Mouse (Mus musculus) c-Kit-negative CD71-positive TER-119-positive erythroid progenitor cells, embryonic 14.5 days (primary cell): ENCODE measurements around the gene Msantd3.

Experiments
- DNase-seq: peaks from one replicate; pipeline ENCODE4 v3.0.0-alpha.2; 2013; ENCODE audit warnings: low read depth, low spot score

The Msantd3 gene

DNA sequence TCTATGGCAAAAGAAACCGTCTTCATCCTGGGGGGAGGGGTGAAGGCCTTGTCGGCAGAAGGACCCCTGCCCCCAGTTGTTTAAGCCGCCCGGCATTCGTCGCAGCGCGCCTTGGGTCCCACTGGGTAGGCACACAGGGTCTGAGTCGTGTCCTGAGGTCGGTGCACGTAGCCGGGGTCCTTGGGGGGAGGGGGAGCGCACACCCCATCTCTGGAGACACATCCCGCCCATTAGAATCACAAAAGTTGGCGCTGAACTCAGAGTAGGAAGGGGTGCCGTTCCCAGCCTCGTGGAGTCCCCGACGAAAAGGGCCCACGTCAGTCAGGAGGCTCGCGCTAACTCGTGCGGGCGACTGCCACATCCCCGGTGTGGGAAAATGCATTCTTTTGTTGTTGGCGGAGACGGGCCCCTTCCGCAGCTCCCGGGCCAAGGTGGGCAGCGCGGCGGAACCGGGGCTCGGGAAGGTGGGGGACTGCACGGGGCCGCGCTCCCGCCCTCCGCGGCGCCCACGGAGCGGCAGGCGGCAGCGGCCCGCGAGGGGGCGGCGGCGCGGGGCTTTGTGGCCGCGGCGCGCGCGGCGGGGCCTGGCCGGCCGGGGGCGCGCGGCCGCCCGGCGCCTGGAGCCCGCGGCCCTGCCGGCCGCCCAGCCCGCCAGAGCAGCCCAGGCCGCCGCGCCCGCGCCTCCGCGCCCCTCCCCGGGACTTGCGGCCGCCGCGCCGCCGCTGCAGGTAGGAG is at the start of gene Msantd3:
Msantd3 (plus strand) TSS at position 95 of the 735 bp plus-strand sequence.
- DNase-seq = no peak

DNA sequence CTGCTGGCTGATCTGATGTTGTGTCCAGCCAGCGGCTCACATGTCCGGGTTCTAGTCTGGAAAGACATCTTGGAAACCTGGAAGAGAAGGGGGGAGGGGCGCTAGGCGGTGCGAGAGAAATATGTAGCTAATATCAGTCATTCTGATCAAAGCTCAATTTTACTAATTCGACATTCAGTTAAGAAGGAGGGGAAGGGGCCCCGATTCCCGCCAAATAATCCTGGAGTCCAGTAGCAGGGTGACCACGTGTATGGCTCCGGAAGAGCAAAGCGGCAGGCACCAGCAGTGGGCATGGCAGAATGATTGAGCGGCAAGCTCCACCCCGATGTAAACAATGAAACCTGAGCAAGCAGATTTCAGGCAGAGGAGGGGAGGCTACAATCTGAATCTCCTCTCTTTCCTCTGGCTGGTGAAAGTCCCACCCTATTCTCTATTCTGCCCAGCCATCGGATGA is 48.4 kb upstream of the Msantd3 start:
- DNase-seq = no peak

DNA sequence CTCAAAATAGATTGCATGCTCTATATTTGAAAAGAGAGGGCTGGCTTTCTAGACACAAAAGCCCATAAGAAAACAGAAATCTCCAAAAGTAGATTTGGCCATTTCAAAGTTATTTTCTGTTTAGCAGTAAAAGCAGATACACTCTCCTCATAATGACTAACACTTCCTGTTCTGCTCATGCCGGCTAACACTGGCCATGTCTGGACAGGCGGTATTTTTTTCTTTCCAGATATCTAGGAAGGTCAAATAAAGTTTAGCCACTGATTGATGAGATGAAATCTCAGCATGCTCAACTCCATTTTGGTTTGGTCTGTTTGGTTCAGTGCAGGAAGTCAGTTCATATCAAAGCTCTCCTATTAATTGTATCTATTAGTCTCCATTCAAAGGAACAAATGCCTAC is 47.2 kb upstream of the Msantd3 start:
- no peak for DNase-seq

DNA sequence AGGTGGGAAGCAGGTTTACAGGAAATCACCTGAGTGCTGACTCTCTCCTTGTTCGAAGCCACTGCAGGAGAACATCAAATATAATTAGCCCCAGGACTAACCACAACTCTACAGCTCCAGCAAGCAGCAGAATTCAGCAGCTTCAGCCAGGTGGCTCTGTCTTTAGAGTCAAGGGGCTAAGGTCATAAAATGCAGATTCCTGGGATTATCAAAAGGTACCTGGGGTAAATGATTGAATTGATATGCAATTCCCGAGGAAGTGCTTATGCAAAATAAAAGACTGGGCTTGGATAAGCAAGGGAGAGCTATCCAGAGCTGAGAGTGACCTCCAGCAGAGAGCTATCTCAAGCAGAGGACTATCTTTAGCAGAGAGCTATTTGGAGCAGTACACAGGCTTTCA is 28.9 kb upstream of the Msantd3 start:
- no peak for DNase-seq

DNA sequence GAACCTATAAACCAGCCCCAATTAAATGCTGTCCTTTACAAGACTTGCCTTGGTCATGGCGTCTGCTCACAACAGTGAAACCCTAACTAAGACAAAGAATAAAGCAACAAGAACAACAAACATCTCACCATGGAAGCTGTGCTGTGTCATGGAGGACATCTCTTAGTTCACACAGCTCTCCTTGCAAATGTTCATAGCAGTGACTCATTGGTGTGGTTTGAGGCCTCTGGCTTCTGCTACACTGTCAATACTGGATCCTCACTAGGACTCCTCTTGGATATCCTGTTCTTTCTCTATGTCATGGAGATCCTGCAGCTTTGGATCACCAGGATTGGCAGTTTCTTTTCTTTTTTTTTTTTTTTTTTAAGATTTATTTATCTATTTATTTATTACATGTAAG is 10.2 kb upstream of the Msantd3 start:
- no peak for DNase-seq

DNA sequence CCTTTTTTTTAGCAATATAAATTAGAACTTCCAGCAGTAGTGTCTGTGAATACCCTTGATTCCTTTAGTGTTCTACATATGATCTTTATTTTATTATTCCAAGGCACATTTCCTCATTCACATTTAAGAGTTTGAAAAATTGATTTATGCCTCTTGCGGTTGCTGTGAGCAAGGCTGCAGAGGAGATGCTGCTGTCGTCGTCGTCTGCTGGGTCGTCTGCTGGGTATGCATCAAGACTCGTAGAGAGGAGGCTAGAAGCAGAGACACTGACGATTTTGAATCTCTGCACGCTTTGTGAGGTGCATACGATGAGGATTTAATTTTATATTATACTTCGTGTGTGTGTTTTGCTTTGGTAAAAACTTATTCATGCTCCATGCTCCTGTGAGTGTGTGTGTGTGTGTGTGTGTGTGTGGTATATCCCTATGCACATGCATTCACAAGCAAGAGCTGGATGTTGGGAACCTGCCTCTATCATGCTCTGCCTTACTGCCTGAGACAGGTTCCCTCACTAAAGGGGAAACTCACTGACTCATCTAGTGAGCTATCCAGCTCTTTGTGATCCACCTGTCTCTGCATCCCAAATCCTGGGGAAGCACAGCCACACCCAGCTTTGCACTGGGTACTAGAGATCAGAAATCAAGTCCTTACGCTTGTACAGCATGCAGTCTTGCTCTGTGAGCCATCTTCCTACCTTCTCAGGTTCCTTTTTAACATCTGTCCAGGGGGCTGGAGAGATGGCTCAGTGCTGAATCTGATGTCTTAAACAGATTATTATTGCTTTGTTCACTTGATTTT is 7.7 kb upstream of the Msantd3 start:
- DNase-seq = no peak

DNA sequence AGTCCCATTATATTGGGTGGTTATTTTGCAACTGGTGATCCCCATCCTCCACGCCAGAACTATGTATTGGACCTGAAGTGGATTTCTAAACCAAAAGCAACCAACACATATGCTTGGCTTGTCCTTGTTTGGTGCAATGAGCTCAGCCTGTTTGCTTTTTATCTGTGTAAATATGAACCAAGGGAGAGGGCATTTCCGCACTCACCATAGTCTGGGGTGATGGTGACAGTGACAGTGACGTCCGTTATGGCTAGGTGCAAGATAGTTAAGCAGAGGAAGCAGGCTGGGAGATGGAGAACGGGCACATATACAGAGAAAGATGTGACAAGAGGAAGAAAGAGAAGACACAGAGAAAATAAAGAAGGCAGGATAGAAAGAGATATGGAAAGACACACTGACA is 3.5 kb upstream of the Msantd3 start:
- no peak for DNase-seq

DNA sequence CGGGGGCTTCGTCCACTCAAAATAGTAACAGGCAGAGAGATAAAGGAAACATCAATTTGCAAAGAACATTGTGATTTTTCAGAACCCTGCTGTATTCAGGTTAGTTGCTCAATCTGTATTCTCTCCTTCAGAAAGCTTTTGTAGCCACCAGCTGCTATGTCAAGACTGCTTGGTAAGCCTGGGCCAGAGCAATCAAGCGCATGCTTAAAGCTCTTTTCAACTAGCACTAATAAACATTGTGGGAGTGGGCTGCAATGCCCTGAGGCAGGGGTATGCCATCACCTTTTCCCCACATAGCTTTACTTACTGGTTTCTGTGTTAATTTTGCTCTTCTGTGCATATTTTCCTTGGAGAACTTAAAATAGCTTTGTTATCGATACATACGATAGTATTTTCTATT is 2.7 kb upstream of the Msantd3 start:
- DNase-seq = no peak

DNA sequence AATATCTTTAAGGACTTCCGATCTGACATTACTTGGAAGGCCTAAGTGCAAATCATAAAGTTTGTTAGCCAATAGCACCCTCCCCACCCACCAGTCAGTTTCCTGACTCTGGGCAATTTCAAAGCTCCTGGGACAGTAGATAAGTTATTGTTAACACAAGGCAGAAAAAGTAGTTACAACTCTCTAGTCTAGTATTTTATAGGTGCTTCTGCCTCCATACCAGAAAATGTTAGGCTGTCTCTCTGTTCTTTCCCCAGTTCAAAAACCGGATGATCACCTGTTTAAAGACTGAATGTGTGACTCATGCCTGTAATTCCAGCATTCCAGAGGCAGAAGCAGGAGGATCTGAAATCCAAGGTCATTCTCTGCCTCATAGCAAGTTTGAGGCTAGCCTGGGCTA is 1.2 kb upstream of the Msantd3 start:
- no peak for DNase-seq

DNA sequence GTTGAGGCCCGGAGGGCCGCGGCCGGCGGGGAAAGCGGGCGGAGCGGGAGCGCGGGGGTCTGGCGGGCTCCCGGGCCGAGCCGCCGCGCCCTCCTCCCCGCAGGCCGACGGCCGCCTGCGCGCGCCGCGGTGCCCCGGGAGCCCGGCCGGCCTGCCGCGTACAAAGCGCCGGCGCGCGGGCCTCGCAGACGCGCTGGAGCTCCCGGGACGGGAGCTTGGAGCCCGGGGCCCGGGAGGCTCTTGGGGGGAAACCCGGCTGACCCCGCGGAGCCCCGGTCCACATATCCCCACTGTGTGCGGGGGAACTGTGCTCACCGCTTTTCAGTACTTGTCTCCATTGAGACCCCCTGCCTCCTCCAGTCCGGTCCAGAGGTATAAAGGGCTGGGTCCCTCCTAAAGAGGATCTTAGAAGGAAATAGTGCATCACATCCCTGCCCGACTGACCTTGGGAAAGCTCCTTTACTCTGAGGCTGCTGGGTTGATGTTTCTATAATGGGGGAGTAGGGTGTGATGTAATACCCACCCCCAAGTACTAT is 909 bp downstream of the Msantd3 start:
- no peak for DNase-seq

DNA sequence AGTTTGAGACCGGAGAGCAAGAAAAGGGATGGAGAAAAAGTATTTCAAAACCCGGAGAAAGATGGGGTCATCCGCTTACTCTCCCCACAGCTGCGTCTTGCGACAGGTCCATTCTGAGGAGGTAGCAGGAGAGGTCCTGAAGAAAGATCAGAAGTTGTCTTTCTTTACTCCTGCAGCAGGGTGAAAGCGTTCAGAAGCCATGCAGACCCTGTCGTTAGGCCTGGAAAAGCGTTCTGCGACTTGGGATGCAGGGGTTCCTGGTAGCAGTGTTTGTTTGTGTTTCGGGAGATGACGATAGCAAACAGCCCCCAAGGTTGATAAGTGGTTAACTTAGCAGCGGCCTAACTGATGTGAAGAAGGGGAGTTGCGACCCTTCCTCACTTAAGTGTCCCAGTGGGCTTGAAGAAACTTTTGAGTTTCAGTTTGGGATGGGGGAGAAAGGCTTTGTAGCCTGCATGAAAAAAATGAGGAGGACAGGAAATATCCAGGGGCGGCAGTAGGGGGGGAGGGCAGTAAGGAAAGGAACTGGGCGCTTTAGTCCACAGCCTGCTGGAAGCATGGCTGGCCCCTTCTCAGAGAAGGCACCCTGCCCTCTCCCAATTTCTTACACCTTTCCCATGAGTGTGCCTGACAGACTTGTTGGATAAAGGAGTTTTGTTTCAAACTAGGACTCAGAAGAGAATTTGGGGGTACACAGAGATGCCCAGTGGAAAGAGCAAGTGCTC is 2.0 kb downstream of the Msantd3 start:
- no peak for DNase-seq

DNA sequence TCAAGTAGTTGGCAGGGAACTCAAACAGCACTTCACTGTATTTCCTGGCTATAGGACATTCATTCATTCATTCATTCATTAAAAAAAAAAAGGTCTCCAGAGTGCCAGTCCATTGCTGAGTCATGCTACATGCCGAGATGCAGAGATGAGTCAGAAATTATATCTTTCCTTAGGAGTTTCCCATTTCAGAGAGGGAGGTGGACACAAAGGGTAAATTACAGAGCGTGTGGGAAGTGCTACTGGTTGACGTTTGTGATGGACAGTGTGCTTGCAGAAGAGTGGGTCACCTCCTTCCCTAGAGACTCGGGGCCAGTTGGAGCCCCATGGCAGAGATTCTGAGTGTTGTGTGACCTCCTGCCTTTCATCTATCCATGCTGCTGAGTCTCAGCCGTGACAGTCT is 2.6 kb downstream of the Msantd3 start:
- no peak for DNase-seq

DNA sequence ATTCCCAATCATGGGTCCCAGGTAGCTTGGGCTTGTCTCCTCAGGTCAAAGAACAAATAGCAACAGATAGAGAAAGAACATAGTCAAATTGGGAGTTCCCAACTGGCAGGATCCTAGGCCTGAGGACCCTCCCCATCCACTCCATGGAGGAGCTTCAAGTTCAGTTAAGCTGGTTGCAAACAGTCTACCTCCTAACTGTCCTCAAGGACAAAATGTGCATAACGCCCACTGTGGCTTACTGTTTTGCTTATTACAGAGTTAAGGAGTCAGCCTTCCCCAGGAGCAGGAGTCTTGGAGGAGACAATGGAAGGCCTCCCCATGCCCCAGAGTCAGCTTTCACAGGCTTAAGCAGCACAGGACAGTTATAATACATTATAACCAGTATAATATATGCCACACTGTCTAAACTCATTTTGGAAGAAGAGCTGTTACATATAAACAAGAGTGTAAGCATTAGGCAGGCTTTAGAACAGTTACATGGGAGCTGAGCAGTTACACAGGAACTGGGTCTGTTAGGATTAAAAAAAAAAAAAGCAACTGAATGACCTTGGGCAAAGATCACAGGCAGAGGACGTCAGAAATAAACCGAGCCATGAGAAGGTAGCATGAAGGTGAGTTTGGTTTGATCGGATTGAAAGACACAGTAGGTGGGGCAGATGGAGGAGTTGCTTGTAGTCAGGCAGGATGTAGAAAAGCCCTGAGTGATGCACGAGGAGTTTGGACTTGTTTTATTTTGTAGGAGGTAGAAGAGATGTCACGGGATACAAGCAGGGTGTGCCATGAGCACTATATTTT is 3.5 kb downstream of the Msantd3 start:
- DNase-seq = no peak

DNA sequence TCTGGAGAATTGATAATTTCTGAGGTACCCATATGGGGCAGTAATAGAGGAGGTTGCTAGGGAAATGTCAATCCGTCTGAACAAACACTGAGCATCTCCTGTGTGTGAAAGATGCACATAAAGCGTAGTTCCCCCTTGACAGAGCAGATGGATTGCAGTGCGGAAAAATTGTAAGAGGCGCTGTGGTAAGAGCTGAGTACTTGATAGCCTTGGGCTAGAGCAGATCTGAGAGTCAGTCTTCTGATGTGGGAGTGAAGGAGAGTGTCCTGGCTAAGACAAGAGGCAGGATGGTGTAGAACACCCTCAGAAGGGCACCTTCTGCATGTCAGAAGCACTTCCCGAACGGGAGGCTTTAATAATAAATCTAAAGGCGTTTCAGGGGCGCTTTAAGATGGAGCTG is 4.4 kb downstream of the Msantd3 start:
- no peak for DNase-seq

DNA sequence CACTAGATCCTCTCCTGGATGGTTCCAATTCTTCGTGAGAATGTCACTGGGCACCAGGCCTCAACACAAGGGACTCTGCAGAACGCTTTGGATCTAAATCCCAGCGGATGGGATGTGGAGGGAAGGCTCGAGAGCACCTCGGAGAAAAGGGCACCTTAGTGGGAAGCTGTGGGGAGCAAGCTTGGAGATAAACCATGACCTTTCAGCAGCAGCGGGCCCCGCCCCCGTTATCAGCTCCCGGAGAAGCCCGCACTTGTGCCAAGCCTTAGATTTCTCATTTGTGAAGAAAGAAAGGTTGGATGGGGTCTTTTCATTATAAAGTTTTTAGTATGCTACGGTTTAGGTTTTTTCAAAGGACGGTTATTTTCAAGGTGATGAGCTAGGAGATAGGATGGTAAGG is 6.2 kb downstream of the Msantd3 start:
- no peak for DNase-seq

DNA sequence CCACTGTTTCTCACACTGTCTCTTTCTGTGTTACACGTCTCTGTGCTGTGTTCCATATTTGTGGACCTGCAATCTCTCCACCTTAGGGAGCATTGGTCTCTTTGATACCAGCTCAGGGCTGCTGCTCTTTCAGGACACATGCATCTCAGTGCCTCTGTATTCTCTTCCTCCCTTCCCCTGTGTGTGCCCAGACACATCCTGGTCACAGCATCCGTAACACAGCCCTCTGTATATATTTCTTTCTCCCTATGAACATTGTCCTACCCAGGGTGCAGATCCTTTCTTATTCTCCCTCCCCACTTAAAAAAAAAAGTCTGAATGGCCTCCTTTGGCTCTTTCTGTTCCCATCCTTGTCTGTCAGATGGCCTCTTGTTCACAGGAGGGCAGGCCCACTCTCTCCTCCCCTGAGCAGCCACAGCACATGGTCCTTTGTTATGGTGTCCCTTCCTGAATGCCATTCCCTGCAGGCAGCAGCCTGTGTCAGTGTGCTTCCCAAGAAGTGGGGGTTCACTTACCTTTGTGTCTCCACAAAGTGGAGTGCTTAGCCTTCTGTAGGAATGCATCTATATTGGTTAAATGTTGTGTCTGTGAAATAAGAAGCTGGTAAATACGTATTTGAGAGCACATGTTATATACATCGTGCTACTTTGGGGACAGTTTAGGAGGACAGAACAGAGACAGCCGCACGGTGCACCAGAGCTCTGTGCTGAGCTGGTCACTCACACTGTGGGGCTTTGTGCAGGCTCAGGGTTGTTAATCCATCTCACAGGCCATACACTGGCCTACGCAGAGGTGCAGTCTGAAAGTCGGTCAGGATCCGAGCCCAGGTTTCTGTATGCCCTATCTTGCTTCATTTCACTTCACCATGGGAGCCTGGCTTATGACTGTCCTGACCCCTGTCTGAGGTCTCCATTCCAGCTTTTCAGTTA is 7.1 kb downstream of the Msantd3 start:
- DNase-seq = no peak

DNA sequence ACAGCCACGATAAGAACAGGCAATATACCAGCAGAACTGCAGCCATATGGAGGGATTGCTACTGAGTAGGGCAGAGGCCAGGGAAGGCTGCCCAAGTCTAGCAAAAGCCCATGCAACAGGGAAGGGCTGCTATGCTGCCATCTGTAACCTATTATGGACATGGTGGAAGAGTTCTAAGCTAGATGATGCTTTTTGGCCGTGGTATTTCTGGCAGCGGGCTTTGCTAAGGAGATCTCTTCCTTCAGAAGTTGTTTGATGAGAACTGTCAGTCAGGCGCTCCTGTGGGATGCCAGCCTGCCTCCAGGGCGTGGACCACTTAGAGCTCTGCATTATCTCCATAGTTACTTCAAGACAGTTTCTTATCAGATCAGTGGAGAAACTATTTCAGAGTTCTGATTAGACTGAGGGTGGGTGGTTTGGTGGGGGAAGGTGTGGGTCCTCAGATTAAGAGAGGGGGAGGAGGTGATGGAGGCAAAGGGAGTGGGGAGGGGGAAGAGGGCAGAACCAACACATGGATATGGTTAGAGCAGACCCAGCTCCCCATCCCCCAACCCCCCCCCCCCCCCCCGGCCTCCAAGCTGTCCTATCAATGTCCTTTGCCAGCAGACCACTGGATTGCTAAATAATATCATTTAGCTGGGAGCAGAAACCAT is 8.8 kb downstream of the Msantd3 start:
- no peak for DNase-seq

DNA sequence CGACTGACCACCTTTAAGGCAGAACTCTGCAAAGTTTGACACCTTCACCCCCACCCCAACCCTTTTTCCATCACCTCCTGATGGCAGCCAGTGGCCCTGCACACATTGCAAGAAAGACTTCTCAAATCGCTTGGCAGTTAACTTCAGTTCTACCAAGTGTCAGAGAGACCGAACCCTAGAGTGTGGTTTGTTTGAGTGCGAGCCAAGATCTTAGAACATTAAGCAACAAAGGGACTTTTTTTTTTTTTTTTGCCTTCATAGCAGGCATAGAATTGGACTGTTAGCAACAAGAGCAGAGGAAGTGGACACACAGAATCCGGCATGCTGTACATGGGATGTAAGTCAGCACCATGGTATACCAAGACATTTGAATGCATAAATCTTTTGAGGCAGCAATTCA is 9.9 kb downstream of the Msantd3 start:
- DNase-seq = no peak

DNA sequence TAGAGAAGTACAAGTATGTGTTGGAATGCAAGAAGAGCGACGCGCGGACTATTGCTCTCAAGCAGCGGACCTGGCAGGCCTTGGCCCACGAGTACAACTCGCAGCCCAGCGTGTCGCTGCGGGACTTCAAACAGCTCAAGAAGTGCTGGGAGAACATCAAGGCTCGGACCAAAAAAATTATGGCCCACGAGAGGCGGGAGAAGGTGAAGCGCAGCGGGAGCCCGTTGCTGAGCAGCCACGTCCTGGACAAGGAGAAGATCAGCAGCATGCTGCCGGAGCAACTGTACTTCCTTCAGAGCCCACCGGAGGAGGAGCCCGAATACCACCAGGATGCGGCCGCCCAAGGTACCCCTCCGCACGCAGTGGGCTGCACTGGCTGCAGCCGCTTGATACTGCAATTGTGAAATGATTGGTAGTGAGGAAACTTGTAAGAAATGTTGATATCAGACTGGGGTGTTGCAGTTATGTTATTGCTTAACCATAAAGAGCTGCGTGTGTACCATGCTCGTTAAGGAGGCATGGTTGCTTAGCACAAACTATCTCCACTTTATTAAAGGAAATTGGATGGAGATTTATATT is 12.8 kb downstream of the Msantd3 start:
- no peak for DNase-seq
